Mouse (Mus musculus) heart, adult 8-10 months (tissue): Measurements from ENCODE around the gene Prss45. TPM values are rescaled to one million over a fixed set of nuclear protein-coding genes. Genes with fewer than 3 reads are reported as not detected.

Source experiments
- total RNA-seq, 4 experiments: library from RNA; stranded (reverse); gene quantifications; 2 replicates each; pipeline ENCODE4 v1.2.4; 2022

Prss45 gene
- total RNA-seq, 4 experiments from 2014 or later = 0.44 TPM; not detected in 3

Other genes with a start within 250 kb of the Prss45 start
- gene Nradd, start 210.1 kb upstream of the Prss45 start, total RNA-seq = 1 to 10 TPM in 2 of 4 experiments, under 1 TPM in 2; 0.79 to 1.4 (median 0.97) TPM
- 10 to 100 TPM in 1 of 4 experiments, 1 to 10 TPM in 3; 5.8 to 10.8 (median 8.5) TPM for gene Nbeal2, start 180.4 kb upstream of the Prss45 start, total RNA-seq
- 10 to 100 TPM; 56.2 to 69.2 (median 65.3) TPM for gene Ccdc12, start 178.1 kb upstream of the Prss45 start, total RNA-seq
- over 10,000 TPM; 10,766 to 11,632 (median 11,251) TPM for gene Myl3, start 92.7 kb upstream of the Prss45 start, total RNA-seq
- gene Pth1r, start 87.4 kb upstream of the Prss45 start, total RNA-seq = 1 to 10 TPM; 4.4 to 7.0 (median 5.1) TPM
- gene Prss42, start 36.4 kb upstream of the Prss45 start, total RNA-seq = not detected
- not detected for gene Prss44, start 20.6 kb upstream of the Prss45 start, total RNA-seq
- gene Prss43, start 7.9 kb upstream of the Prss45 start, total RNA-seq = not detected
- gene Prss46, start 9.9 kb downstream of the Prss45 start, total RNA-seq = not detected
- gene Prss50, start 23.4 kb downstream of the Prss45 start, total RNA-seq = not detected
- gene Als2cl, start 45.3 kb downstream of the Prss45 start, total RNA-seq = 10 to 100 TPM; 11.5 to 19.1 (median 14.7) TPM
- 1 to 10 TPM; 1.1 to 2.0 (median 1.6) TPM for gene Tmie, start 45.5 kb downstream of the Prss45 start, total RNA-seq
- not detected for gene Fam240a, start 82.3 kb downstream of the Prss45 start, total RNA-seq
- gene Tdgf1, start 111.6 kb downstream of the Prss45 start, total RNA-seq = not detected
- 100 to 1,000 TPM; 286 to 346 (median 321) TPM for gene Lrrc2, start 117.0 kb downstream of the Prss45 start, total RNA-seq
- gene Rtp3, start 156.0 kb downstream of the Prss45 start, total RNA-seq = 1 to 10 TPM; 2.6 to 4.8 (median 3.7) TPM
- gene Ltf, start 184.7 kb downstream of the Prss45 start, total RNA-seq = 1 to 10 TPM in 1 of 4 experiments, not detected in 3; 6.7 TPM
- gene Ccrl2, start 222.9 kb downstream of the Prss45 start, total RNA-seq = 10 to 100 TPM in 3 of 4 experiments, 1 to 10 TPM in 1; 8.5 to 13.7 (median 10.8) TPM